Mouse (Mus musculus) CH12.LX (cell line): ENCODE data around the gene Cdk9. TPM values are rescaled to one million over a fixed set of nuclear protein-coding genes. Genes with fewer than 3 reads are reported as not detected.

Experiments used
- DNase-seq: peaks from one replicate; pipeline ENCODE4 v3.0.0-alpha.2; 2013; ENCODE audit errors: extremely low read depth
- H3K27ac ChIP-seq: 2 replicates; pipeline ENCODE4 v1.5.1; 2012; ENCODE audit warnings: low read depth, mild to moderate bottlenecking, control low read depth, moderate library complexity; ENCODE audit not compliant: insufficient read depth
- H3K27me3 ChIP-seq: replicated peaks from 2 replicates; pipeline ENCODE3; 2012; ENCODE audit warnings: inconsistent platforms
- H3K36me3 ChIP-seq, 2 experiments: replicated peaks in 1 of 2; 2 replicates each; pipeline versions ENCODE3 to v1.6.1; 2012; ENCODE audit warnings: inconsistent platforms in 1 of 2, low read length in 1 of 2, mild to moderate bottlenecking in 1 of 2, mixed read lengths in 1 of 2, moderate library complexity in 1 of 2; ENCODE audit not compliant: control insufficient read depth in 1 of 2, insufficient read depth in 1 of 2
- H3K4me1 ChIP-seq, 2 experiments: 2 replicates each; pipeline ENCODE4 v1.6.1; 2012; ENCODE audit warnings: inconsistent platforms in 1 of 2, moderate library complexity in 1 of 2; ENCODE audit not compliant: insufficient read depth in 2 of 2, control insufficient read depth in 1 of 2
- H3K4me2 ChIP-seq: 2 replicates; pipeline ENCODE4 v1.6.1; 2012; ENCODE audit warnings: low read depth, mild to moderate bottlenecking, control low read depth; ENCODE audit not compliant: poor library complexity, insufficient read depth, severe bottlenecking
- H3K4me3 ChIP-seq, 3 experiments: fragments of 150-350 bp in 1 of 3; sonication (generic) in 1 of 3; replicated peaks in 1 of 3; 2 replicates each; pipeline versions ENCODE3 to v1.5.1; 2011 to 2012; ENCODE audit warnings: low read depth in 2 of 3, low read length in 2 of 3, mild to moderate bottlenecking in 2 of 3, moderate library complexity in 2 of 3, control low read depth in 1 of 3, improper control_type of control experiment in 1 of 3, inconsistent platforms in 1 of 3, mixed read lengths in 1 of 3; ENCODE audit not compliant: poor library complexity in 1 of 3
- H3K79me2 ChIP-seq: replicated peaks from 2 replicates; pipeline ENCODE4 v1.6.1; 2012; ENCODE audit warnings: mild to moderate bottlenecking, moderate library complexity; ENCODE audit not compliant: control insufficient read depth, poor library complexity, insufficient read depth, severe bottlenecking; ENCODE audit errors: extremely low read depth
- H3K9ac ChIP-seq: 2 replicates; pipeline ENCODE4 v1.6.1; 2012; ENCODE audit warnings: low read depth, mild to moderate bottlenecking, control low read depth, moderate library complexity; ENCODE audit not compliant: insufficient read depth
- H3K9me3 ChIP-seq: replicated peaks from 2 replicates; pipeline ENCODE3; 2012; ENCODE audit warnings: low read length, inconsistent platforms, mixed read lengths
- BHLHE40 ChIP-seq: IDR thresholded peaks from 2 replicates; pipeline ENCODE4 v1.6.1; 2011; ENCODE audit warnings: mild to moderate bottlenecking, low read depth, low read length, improper control_type of control experiment
- CHD1 ChIP-seq: IDR thresholded peaks from 2 replicates; pipeline ENCODE4 v1.6.1; 2012; ENCODE audit warnings: low read depth, low read length, improper control_type of control experiment, inconsistent platforms
- CHD2 ChIP-seq: IDR thresholded peaks from 2 replicates; pipeline ENCODE4 v1.6.1; 2011; ENCODE audit warnings: low read length, improper control_type of control experiment
- CTCF ChIP-seq, 2 experiments: IDR thresholded peaks in 1 of 2; conservative IDR thresholded peaks in 1 of 2; 2 replicates each; pipeline ENCODE4 v1.5.1; 2011 to 2012; ENCODE audit warnings: low read depth in 2 of 2, low read length in 2 of 2, improper control_type of control experiment in 1 of 2, inconsistent platforms in 1 of 2, mild to moderate bottlenecking in 1 of 2, moderate library complexity in 1 of 2
- ELF1 ChIP-seq: IDR thresholded peaks from 2 replicates; pipeline ENCODE4 v1.6.1; 2014; ENCODE audit warnings: low read depth, mild to moderate bottlenecking, inconsistent platforms, low read length, improper control_type of control experiment
- EP300 ChIP-seq: IDR thresholded peaks from 2 replicates; pipeline ENCODE4 v1.6.1; 2011; ENCODE audit warnings: low read length, improper control_type of control experiment
- ETS1 ChIP-seq: conservative IDR thresholded peaks from 2 replicates; pipeline ENCODE4 v1.6.1; 2012; ENCODE audit warnings: low read depth, mild to moderate bottlenecking, inconsistent platforms, low read length, improper control_type of control experiment, moderate library complexity
- GABPA ChIP-seq: IDR thresholded peaks from 2 replicates; pipeline ENCODE4 v1.6.1; 2012; ENCODE audit warnings: low read depth, low read length, improper control_type of control experiment, inconsistent platforms; ENCODE audit not compliant: insufficient replicate concordance
- HCFC1 ChIP-seq: IDR thresholded peaks from 2 replicates; pipeline ENCODE4 v1.6.1; 2012; ENCODE audit warnings: low read depth, mild to moderate bottlenecking, inconsistent platforms, low read length, improper control_type of control experiment
- IRF4 ChIP-seq: IDR thresholded peaks from 2 replicates; pipeline ENCODE4 v1.6.1; 2014; ENCODE audit warnings: low read depth, mild to moderate bottlenecking, inconsistent platforms, low read length, improper control_type of control experiment
- JUN ChIP-seq: IDR thresholded peaks from 2 replicates; pipeline ENCODE4 v1.6.1; 2011; ENCODE audit warnings: low read depth, mild to moderate bottlenecking, low read length, improper control_type of control experiment, moderate library complexity; ENCODE audit not compliant: insufficient read depth
- JUND ChIP-seq: conservative IDR thresholded peaks from 2 replicates; pipeline ENCODE4 v1.6.1; 2011; ENCODE audit warnings: low read depth, low read length, improper control_type of control experiment
- KAT2A ChIP-seq: IDR thresholded peaks from 2 replicates; pipeline ENCODE4 v1.6.1; 2012; ENCODE audit warnings: low read length, improper control_type of control experiment, inconsistent platforms; ENCODE audit not compliant: insufficient replicate concordance
- MAFK ChIP-seq: IDR thresholded peaks from 2 replicates; pipeline ENCODE4 v1.6.1; 2011; ENCODE audit warnings: low read length, improper control_type of control experiment; ENCODE audit not compliant: insufficient replicate concordance
- MAX ChIP-seq: IDR thresholded peaks from 2 replicates; pipeline ENCODE4 v1.6.1; 2011; ENCODE audit warnings: low read length, improper control_type of control experiment
- MAZ ChIP-seq: IDR thresholded peaks from 2 replicates; pipeline ENCODE4 v1.6.1; 2012; ENCODE audit warnings: low read depth, mild to moderate bottlenecking, inconsistent platforms, low read length, improper control_type of control experiment, moderate library complexity
- MEF2A ChIP-seq: IDR thresholded peaks from 2 replicates; pipeline ENCODE4 v1.6.1; 2014; ENCODE audit warnings: low read depth, mild to moderate bottlenecking, inconsistent platforms, low read length, improper control_type of control experiment, borderline replicate concordance
- MXI1 ChIP-seq: IDR thresholded peaks from 2 replicates; pipeline ENCODE4 v1.6.1; 2011; ENCODE audit warnings: mild to moderate bottlenecking, low read depth, low read length, improper control_type of control experiment
- MYC ChIP-seq: IDR thresholded peaks from 2 replicates; pipeline ENCODE4 v1.6.1; 2011; ENCODE audit warnings: low read depth, mild to moderate bottlenecking, improper control_type of control experiment, low read length
- NRF1 ChIP-seq: IDR thresholded peaks from 2 replicates; pipeline ENCODE4 v1.6.1; 2014; ENCODE audit warnings: low read depth, mild to moderate bottlenecking, inconsistent platforms, low read length, improper control_type of control experiment, moderate library complexity
- PAX5 ChIP-seq: IDR thresholded peaks from 2 replicates; pipeline ENCODE4 v1.6.1; 2012; ENCODE audit warnings: low read length, inconsistent platforms, mixed read lengths
- POLR2AphosphoS2 ChIP-seq: IDR thresholded peaks from 2 replicates; pipeline ENCODE4 v1.6.1; 2011; ENCODE audit warnings: low read depth, low read length, improper control_type of control experiment
- RCOR1 ChIP-seq: conservative IDR thresholded peaks from 2 replicates; pipeline ENCODE4 v1.6.1; 2012; ENCODE audit warnings: low read depth, mild to moderate bottlenecking, inconsistent platforms, low read length, improper control_type of control experiment
- SIN3A ChIP-seq: IDR thresholded peaks from 2 replicates; pipeline ENCODE4 v1.6.1; 2012; ENCODE audit warnings: low read length, improper control_type of control experiment, inconsistent platforms
- TBP ChIP-seq: conservative IDR thresholded peaks from 2 replicates; pipeline ENCODE4 v1.6.1; 2011; ENCODE audit warnings: low read depth, low read length, improper control_type of control experiment
- UBTF ChIP-seq: IDR thresholded peaks from 2 replicates; pipeline ENCODE4 v1.6.1; 2012; ENCODE audit warnings: low read depth, mild to moderate bottlenecking, inconsistent platforms, low read length, improper control_type of control experiment, moderate library complexity
- USF2 ChIP-seq: conservative IDR thresholded peaks from 2 replicates; pipeline ENCODE4 v1.6.1; 2011; ENCODE audit warnings: low read depth, low read length, improper control_type of control experiment
- ZC3H11A ChIP-seq: IDR thresholded peaks from 2 replicates; pipeline ENCODE4 v1.6.1; 2012; ENCODE audit warnings: low read depth, mild to moderate bottlenecking, inconsistent platforms, low read length, improper control_type of control experiment
- ZKSCAN1 ChIP-seq: IDR thresholded peaks from 2 replicates; pipeline ENCODE4 v1.6.1; 2012; ENCODE audit warnings: low read depth, inconsistent platforms, low read length, improper control_type of control experiment, borderline replicate concordance
- ZMIZ1 ChIP-seq: IDR thresholded peaks from 2 replicates; pipeline ENCODE4 v1.6.1; 2012; ENCODE audit warnings: low read depth, mild to moderate bottlenecking, inconsistent platforms, low read length, improper control_type of control experiment
- ZNF384 ChIP-seq: IDR thresholded peaks from 2 replicates; pipeline ENCODE4 v1.6.1; 2012; ENCODE audit warnings: low read depth, low read length, improper control_type of control experiment, inconsistent platforms
- dilution Hi-C: fragments of 300-500 bp; cut with MboI; formaldehyde crosslinking; loops from 2 replicates; pipeline ENCODE4 v1.14.3; 2020; ENCODE audit warnings: low sequenced_read_pairs; ENCODE audit not compliant: extremely low pct_unique_long_range_greater_than_20kb, extremely low pct_ligation_motif_present
- in situ Hi-C: fragments of 300-500 bp; cut with MboI; formaldehyde crosslinking; loops from 3 replicates; pipeline ENCODE4 v1.14.3; 2019; ENCODE audit warnings: low sequenced_read_pairs, low pct_ligation_motif_present, low pct_unique_long_range_greater_than_20kb, mixed read lengths
- polyA plus RNA-seq: library from polyadenylated mRNA; unstranded; fragments of >175 nt; gene quantifications from 2 replicates; pipeline ENCODE4 v1.2.1, GENCODE M21; 2012; ENCODE audit warnings: low read depth; ENCODE audit not compliant: insufficient read length
- total RNA-seq, 2 experiments: library from RNA; depleted of rRNA; stranded (reverse); fragments of 300-350 nt in 1 of 2; fragments of >200 nt in 1 of 2; gene quantifications; 2 replicates each; pipeline ENCODE4 v1.2.3; 2012 to 2014

Gene Cdk9
- total and polyA plus RNA-seq, 3 experiments: 41.7 to 136 (median 73.7) TPM

DNA sequence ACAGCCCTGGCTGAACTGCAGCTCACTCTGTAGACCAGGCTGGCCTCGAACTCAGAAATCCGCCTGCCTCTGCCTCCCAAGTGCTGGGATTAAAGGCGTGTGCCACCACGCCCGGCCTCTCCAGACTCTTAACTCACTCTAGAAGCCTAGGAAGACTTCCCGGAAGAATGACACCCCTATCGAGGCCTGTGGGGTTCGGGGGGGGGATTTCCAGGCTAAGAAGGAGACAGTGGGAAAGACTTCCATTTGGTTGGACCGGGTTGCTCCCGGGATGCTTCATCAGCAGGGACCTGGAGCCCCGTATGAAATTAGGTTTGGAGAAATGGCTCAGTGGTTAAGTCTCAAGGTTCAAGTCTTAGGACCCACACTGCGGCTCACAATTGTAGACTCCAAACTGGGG, 18.2 kb downstream of the Cdk9 start:
- DNase-seq: no peak
- in situ Hi-C loops: no loop called here
- Histone ChIP-seq H3K36me3 (peaks cover 6 to 23% of the 10 kb centered on the region in 2 experiments), H3K27ac (no peak overlapping the region), H3K9me3 (no peaks in the 10 kb centered on the region), H3K4me1 (peaks cover 8 to 38% of the 10 kb centered on the region in 2 experiments), H3K79me2 (peaks cover 11% of the 10 kb centered on the region; the same call in 1 of the 2 replicates), H3K4me2 (peak overlapping the region; percentile 31; the same call in 1 of the 2 replicates), H3K27me3 (no peaks in the 10 kb centered on the region), H3K4me3 (peak overlapping the region in 1 of 3 experiments; percentile 98), H3K9ac (no peak overlapping the region; the same call in 1 of the 2 replicates)
- dilution Hi-C loops: no loop called here
- TF ChIP-seq SIN3A: no peak
- no peak for TF ChIP-seq ZMIZ1
- TF ChIP-seq IRF4: no peak

GRCm38 (mm10) chr2:32693823-32694411, 19.0 kb downstream of the Cdk9 start:
- H3K36me3 ChIP-seq: peaks cover 6 to 27% of the 10 kb centered on the region in 2 experiments
- peak; percentile 98 for DNase-seq
- in situ Hi-C loops (no loop called here), dilution Hi-C loops (no loop called here)
- peak overlapping the region; percentile 70 to 98 (median 90) for H3K4me3 ChIP-seq
- peaks cover 11% of the 10 kb centered on the region; the same call in 1 of the 2 replicates for H3K79me2 ChIP-seq
- peak overlapping the region; percentile 64 for H3K9ac ChIP-seq
- no peaks in the 10 kb centered on the region for H3K9me3 ChIP-seq
- H3K27me3 ChIP-seq: no peaks in the 10 kb centered on the region
- H3K27ac ChIP-seq: peak overlapping the region; percentile 18; the same call in 1 of the 2 replicates
- H3K4me1 ChIP-seq: peaks cover 11 to 44% of the 10 kb centered on the region in 2 experiments
- peak overlapping the region; percentile 93 for H3K4me2 ChIP-seq
- TF ChIP-seq MYC: peak; percentile 79
- TF ChIP-seq MEF2A: peak; percentile 39; the same call in 1 of the 2 replicates
- TF ChIP-seq RCOR1: no peak; the same call in 1 of the 2 replicates
- peak; percentile 95 for TF ChIP-seq MAZ
- peak; percentile 80 for TF ChIP-seq NRF1
- peak; percentile 73 for TF ChIP-seq ELF1
- no peak for TF ChIP-seq UBTF
- TF ChIP-seq JUN: no peak
- no peak for TF ChIP-seq EP300
- TF ChIP-seq CHD1: no peak
- TF ChIP-seq TBP: peak; percentile 85
- TF ChIP-seq ZKSCAN1: no peak
- TF ChIP-seq MAFK: no peak
- TF ChIP-seq ZMIZ1: peak; percentile 96
- peak; percentile 89 for TF ChIP-seq HCFC1
- no peak for TF ChIP-seq ETS1
- no peak for TF ChIP-seq ZNF384
- no peak for TF ChIP-seq USF2
- TF ChIP-seq MAX: peak; percentile 92
- TF ChIP-seq JUND: no peak
- TF ChIP-seq CHD2: no peak
- peak in 1 of 2 experiments; percentile 80; a peak in 2 of 4 replicates for TF ChIP-seq CTCF (conservative IDR thresholded peaks at IDR 0.05 in 1 of 2, IDR thresholded peaks at IDR 0.05 in 1 of 2; ENCODE audit: low read depth in 2 of 2, low read length in 2 of 2)
- TF ChIP-seq POLR2AphosphoS2: peak; percentile 85; the same call in 1 of the 2 replicates
- TF ChIP-seq GABPA: no peak; the same call in 1 of the 2 replicates
- peak; percentile 99 for TF ChIP-seq MXI1
- no peak for TF ChIP-seq ZC3H11A
- peak; percentile 97 for TF ChIP-seq SIN3A
- peak; percentile 57; the same call in 1 of the 2 replicates for TF ChIP-seq KAT2A
- no peak for TF ChIP-seq PAX5
- TF ChIP-seq BHLHE40: peak; percentile 27; the same call in 1 of the 2 replicates
- no peak for TF ChIP-seq IRF4
